Mouse (Mus musculus) NIH3T3 (cell line): ENCODE measurements at regions not wholly inside any gene's neighbourhood (a gene's known extent, or its start where the extent isn't known, plus 50 kb on each side); places are given as distances from the start of the nearest gene placed in this dataset.

Experiments
- DNase-seq: peaks from one replicate; pipeline ENCODE4 v3.0.0-alpha.2; 2012; ENCODE audit warnings: low read depth

- DNase-seq = no peak
Observed at GRCm38 (mm10) chr3:128787686-128788085, 412.0 kb upstream of the Pitx2 start.

- DNase-seq = no peak
Observed at GRCm38 (mm10) chr3:128795931-128796330, 403.7 kb upstream of the Pitx2 start.

- no peak for DNase-seq
Observed at GRCm38 (mm10) chr3:128797829-128798228, 401.8 kb upstream of the Pitx2 start.

DNA sequence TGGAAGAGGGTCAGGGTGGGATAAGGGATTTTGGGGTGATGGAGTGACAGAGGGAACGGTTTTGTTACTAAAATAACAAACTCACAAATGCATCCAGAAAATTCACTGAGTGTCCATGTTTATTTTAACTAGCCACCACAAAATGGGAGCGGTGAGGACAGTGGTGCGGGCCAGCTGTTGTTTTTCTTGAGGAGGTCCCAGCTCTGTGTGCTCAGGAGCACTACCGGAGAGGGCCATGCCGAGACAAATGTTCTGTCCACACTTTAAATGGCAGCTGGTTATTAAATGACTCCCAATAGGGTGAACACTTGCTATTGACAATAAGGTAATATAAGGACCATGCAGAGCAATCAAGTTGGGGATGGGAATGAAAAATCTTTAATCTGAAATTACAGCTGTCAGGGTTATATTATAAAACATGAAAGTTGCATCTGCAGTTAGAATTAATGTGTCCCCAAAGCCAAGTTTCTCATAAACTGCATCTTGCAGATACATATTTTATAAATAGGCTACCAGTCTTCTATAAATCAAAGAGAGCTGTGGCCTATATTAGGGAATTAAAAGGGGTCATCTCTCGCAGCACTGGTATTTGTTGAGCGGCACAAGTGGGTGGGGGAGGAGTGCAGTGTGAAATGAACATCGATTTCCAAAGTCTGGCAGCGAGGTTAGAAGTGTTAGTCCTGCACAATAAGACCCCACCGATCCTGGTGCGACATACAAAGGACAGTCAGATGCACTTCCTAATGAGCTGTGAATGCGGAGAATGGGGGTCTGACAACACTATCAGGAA, 370.1 kb upstream of the Pitx2 start:
- no peak for DNase-seq

DNA sequence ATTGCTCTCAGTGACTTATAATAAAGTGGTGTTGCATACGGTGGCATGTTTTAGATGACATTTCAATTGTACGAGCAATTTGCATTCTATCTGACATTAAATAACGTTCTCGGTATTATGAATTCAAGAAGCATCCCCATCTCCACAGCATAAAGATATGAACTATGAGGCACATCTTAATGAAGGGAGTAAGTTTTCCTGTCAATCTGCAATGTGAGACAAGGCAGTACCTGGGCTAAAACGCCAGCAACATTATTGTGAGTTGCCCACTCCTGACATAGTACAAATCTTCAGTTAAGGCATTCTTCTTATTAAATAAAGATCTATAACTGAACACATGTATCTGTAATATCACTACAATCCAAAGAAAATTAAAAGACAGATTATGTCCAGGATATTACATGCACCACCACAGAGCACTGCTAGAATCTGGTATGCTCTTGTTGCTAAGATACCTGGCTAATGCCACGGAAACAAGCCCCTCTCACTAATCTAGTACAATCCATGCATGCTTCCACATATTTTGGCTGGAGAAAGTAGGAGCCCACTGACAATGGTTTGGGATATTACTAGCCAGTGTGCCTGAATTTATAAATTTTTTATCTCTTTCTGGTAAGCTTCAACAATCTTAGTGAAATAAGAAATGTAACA, 349.2 kb upstream of the Pitx2 start:
- DNase-seq = no peak

DNA sequence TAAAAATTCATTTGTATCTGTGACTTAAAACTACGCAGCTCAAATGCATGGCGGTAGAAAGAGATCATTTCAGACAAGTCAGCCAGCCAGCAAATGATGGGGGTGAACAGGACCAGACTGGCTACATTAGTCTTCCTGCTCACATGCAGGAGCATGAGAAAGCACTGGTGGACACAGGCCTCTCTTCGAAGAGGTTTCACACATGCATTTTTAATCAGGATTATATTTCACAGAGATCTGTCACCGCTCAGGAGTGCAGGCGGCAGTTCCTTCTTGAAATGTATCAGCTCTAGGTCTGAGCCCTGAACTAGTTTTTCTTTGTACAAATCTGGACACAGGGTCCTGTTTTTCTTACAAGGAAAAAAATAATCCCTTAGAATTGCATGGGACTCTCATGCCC, 343.2 kb upstream of the Pitx2 start:
- no peak for DNase-seq

- no peak for DNase-seq
Observed at GRCm38 (mm10) chr3:128881685-128882444, 317.8 kb upstream of the Pitx2 start.

GRCm38 (mm10) chr3:128883636-128884195, 316.0 kb upstream of the Pitx2 start:
- DNase-seq = no peak

- DNase-seq = no peak
Observed at GRCm38 (mm10) chr3:128886678-128887077, 313.0 kb upstream of the Pitx2 start.

DNA sequence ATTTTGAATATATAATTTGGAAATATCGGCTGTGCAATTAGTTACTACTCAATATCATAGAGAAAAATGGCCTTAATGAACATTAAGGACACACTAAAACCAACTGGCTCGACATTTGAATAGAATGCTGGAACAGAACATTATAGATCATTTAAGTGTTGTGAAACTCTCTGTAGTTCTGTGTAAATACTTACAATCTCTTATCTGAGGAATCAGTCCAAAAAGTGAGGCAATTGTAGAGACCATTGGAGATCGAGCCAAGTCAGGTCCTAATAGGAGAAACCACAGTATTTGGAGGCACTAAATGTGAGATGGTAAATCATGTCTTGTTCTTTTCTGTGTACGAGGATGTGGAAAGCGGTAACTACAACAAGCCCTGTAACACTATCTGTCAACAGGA, 308.6 kb upstream of the Pitx2 start:
- DNase-seq = no peak

- DNase-seq = no peak
Observed at GRCm38 (mm10) chr3:128896628-128897027, 303.1 kb upstream of the Pitx2 start.

DNA sequence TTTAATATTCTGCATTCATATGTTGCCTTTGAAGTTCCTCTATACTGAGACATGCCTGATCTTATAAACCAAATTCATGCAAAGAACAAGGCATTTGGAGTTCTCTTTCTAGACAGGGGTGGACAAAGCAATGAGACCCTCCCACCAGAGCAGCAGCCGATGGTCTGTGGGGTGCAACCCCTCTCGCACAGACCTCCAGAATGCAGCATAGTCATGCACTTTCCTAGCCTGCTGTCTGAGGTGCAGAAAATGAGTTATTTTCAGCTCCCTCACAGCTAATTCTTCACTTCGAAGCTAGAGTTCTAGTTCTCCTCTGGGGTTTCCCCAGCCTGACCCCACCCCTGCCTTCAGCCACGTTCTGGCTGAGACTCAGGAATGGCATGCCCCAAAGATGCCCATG, 288.6 kb upstream of the Pitx2 start:
- no peak for DNase-seq

- no peak for DNase-seq
Observed at GRCm38 (mm10) chr3:128921428-128921827, 278.2 kb upstream of the Pitx2 start.

DNA sequence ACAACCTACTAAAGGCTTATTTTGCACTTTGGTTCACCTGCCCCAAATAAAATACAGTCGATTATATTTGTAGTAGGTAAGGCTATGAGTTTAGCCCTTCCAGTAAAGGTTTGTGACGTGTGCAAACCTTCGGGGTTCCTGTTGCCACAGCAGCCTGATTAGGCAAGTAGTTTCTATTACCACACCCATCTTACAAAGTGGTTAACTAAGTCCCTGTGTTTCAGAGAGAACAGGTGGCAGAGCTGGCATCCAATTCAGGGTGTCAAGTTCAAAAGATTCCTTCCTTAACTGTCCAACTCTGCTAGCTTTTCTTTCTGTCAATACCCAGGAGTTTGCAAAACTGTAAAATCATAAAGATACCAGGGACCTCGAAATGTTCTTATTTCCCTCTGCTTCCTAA, 277.5 kb upstream of the Pitx2 start:
- no peak for DNase-seq

- DNase-seq = no peak
Observed at GRCm38 (mm10) chr3:128938536-128938935, 261.1 kb upstream of the Pitx2 start.

GRCm38 (mm10) chr3:128941156-128941555, 258.5 kb upstream of the Pitx2 start:
- no peak for DNase-seq

GRCm38 (mm10) chr3:128944631-128945030, 255.0 kb upstream of the Pitx2 start:
- no peak for DNase-seq

GRCm38 (mm10) chr3:128954886-128955285, 244.8 kb upstream of the Pitx2 start:
- DNase-seq = no peak

- DNase-seq = no peak
Observed at GRCm38 (mm10) chr3:128976752-128977151, 222.9 kb upstream of the Pitx2 start.

DNA sequence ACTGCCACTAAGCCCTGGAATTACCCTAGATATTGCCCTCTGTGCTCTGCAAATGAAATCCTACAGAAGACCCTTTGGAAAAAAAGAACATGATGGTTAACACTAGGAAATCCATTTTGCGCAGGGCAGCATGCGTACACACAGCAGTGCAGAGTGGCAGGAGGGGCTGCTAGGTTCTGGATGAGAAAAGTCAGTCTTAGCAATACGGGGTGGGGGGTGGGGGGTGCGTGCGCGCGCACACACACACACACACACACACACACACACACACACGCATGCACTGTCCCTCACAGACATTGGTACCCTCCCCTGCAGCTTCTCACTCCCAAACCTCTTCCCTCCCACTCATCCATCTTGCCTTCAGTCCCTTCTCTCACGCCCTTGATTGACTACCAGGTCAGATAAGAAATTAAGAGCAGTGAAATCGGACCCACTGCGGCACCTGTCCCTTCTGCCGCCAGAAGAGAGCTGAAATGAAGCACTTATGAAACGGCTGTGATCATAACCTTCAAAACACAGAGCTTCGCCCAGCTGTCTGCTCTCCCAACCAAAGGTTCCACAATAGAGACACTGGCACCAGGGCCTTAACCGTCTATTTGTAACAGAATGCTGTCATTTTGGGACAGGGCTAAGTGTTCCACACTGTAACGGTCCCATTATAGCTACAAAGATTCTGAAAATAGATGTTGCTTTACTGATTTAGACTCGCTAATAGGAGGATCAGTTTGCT, 209.3 kb upstream of the Pitx2 start:
- no peak for DNase-seq

DNA sequence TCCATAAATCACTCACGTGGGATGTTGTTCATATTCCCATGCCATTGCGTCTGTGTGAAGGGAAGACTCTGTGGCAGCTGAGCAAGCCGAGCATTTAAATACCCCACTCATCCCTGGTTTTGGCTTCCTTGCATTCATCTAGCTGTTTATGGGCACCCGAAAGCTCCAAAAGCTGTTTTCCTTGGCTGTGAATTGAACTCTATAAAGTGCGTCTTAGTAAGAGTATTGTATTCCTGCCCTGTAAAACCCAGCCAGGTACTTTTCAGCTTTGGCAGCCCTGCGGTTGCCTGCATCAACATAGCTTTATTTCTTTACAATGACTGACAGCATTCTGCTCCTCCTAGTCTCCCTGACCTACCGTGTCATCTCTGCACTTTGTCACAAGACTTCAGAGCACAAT, 196.8 kb upstream of the Pitx2 start:
- DNase-seq = no peak

- DNase-seq = no peak
Observed at GRCm38 (mm10) chr3:129004085-129004484, 195.6 kb upstream of the Pitx2 start.
